Mouse (Mus musculus) v-Abl transformed pro-B cells (cell line): Measurements from ENCODE around the gene Ssh2.

Experiments used
- in situ Hi-C, 2 experiments: fragments of 400-800 bp; cut with MboI; formaldehyde crosslinking; loops; one replicate each; pipeline ENCODE4 v1.15.1; 2025; ENCODE audit not compliant: unreplicated experiment in 2 of 2

The Ssh2 gene

DNA sequence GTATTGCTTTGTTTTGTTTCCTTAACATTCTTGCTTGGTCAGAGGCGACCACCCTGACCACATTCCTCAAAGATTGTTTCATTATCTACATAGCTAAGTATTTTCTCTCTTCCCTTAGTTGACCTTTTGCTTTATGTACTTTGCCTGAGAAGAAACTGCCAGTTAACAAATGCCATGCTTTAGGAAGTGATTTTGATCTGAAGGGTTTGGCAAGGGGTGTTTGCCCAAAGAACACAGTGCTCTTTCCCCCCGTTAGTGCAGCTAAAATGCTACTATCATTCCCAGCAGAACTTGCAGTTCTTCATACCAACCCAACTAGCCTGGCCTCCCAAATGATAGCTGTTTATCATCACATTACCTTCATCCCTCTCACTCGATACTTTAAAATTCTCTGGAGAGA, 168.1 kb downstream of the Ssh2 start:
- in situ Hi-C loops, result no loop called here

- in situ Hi-C loops, result loop anchor here in 1 of 2 experiments (5.0 kb wide), 2 partner anchors 34 to 56 kb away; no protein-coding TSS in a partner anchor
Measured at GRCm38 (mm10) chr11:77385706-77386690, 169.9 kb downstream of the Ssh2 start.

GRCm38 (mm10) chr11:77388197-77388596, 172.1 kb downstream of the Ssh2 start:
- in situ Hi-C loops, result loop anchor here in 1 of 2 experiments (5.0 kb wide), 2 partner anchors 36 to 54 kb away; no protein-coding TSS in a partner anchor

GRCm38 (mm10) chr11:77395539-77395938, 179.5 kb downstream of the Ssh2 start:
- in situ Hi-C loops, result no loop called here

DNA sequence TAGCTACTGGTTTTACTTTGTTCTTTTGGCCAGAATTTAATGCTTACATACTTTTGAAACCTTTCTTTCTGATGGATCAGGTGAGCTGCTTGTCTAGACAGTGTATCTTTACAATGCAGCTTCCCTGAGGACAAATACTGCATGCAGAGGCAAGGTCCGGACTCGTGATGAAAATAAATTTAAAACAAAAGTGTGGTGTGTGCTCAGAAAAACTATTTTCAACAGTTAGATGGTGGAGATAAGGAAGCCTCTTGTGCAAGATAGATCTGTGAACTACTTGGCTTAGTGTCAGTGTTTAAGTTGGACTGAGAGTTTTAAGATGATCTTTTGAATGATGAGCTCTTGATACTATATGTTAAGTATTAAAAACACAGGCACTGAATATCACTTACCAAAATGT, 186.4 kb downstream of the Ssh2 start:
- in situ Hi-C loops, result no loop called here

- in situ Hi-C loops, result no loop called here
Measured at GRCm38 (mm10) chr11:77406329-77406728, 190.2 kb downstream of the Ssh2 start.

- in situ Hi-C loops, result no loop called here
Measured at GRCm38 (mm10) chr11:77409879-77410278, 193.8 kb downstream of the Ssh2 start.

GRCm38 (mm10) chr11:77411284-77411683, 195.2 kb downstream of the Ssh2 start:
- in situ Hi-C loops, result no loop called here

GRCm38 (mm10) chr11:77414141-77414839, 198.2 kb downstream of the Ssh2 start:
- in situ Hi-C loops, result no loop called here

DNA sequence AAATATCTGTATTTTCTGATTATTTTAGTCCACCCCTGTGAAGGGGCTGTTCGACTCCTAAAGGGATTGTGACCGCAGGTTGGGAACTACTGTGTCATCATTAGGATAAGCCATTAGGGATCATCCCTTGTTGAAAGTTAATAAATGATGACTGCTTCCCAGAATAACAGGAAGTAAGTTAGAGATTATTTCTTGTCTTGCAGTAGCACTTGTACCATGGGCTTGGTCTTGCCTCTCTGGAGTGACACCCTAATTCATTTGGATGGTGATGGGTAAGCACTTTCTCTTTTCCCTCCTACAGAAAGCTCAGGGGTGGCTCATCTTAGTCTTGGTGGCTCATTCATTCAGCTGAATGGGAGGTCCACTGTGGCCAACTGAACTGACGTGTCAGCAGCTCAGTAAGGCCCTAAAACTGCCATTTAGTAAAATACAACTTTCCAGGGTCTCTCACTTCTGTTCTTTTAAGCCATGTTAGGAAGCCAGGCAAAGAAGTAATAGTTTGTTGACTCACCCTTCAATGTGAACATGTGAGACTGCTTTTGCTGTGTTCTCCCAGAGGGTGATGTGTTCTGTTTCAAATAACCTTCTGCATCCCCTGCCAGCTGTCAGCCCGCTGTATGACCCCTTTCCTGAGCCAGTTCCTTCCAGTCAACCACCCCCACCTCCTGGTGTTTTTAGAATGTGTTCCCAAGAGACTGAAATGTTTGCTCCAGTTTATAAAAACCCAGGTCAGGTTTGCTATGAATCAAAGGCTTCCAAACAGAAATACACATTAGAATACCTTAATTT, 200.3 kb downstream of the Ssh2 start:
- in situ Hi-C loops, result no loop called here

- in situ Hi-C loops, result no loop called here
Measured at GRCm38 (mm10) chr11:77418021-77418420, 201.9 kb downstream of the Ssh2 start.

DNA sequence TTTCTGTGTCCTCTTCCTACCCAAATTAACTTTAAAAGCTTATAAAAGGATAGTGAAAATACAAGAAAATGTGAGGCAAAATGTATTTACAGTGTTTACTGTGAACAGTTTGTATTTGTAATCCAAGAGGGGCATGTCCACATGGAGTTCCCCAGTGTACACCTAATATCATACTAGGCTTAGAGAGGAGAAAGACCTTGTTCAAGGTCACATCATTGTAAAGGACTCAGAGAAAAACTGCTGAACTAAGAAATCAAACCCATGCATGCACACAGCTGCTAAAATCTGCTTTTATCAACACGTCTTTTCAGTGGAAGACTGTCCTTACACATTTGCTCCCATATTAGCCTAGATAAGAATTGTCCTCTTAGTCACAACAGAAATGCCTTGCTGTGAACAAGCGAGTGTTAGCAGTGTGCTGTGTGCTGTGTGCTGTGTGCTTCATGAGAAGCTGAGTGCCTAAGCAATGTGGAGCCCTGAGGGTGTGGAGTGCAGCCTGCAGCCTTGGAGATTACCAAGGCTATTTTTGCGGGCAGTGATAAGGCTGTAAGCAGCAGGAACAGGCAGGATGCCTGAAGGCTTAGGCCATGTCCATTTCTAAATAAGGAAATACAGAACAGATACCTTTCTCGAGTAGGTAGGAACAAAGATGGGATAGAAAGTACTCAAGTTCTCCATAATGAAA, 207.2 kb downstream of the Ssh2 start:
- in situ Hi-C loops, result no loop called here

- in situ Hi-C loops, result no loop called here
Measured at GRCm38 (mm10) chr11:77428446-77428845, 212.4 kb downstream of the Ssh2 start.

DNA sequence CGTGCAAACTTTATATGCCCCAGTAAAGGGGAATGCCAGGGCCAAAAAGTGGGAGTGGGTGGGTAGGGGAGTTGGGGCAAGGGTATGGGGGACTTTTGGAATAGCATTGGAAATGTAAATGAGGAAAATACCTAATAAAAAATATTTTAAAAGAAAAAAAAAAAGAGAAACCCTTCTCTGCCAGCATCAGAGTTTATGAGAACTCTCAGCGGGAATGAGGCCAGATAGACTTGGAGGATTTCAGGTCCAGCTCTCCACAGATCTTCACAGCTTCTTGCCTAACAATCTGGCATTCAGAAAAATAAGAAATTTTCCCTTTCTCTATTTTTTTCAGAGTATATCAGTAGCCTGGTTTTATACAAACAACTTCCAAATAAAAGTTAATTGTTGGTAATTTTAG, 220.9 kb downstream of the Ssh2 start:
- in situ Hi-C loops, result no loop called here

GRCm38 (mm10) chr11:77440081-77440480, 224.0 kb downstream of the Ssh2 start:
- in situ Hi-C loops, result loop anchor here (5.0 to 10.0 kb wide), 3 partner anchors 53 to 225 kb away; partner anchors contain the start of gene Ssh2 (in 1 of the 2)

DNA sequence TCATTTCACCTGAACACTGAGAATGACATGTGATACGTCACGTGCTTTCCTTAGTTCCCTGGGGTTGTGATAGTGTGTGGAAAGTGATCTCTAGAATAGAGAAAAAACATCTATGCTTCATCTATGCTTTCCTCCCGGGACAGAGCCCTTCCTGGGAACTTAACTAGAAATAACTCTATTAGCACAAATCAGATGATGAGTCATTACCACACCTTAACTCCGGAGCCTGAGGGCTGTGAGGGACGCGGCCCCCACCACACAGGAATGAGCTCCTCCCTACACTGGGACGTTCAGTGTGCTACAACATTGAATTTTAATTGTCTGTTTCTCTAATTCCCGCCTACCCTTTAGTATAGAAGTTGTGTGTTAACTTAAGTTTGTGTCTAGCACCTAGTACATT, 224.9 kb downstream of the Ssh2 start:
- in situ Hi-C loops, result loop anchor here (5.0 to 10.0 kb wide), 3 partner anchors 54 to 226 kb away; partner anchors contain the start of gene Ssh2 (in 1 of the 2)

- in situ Hi-C loops, result loop anchor here (5.0 to 10.0 kb wide), 3 partner anchors 55 to 228 kb away; partner anchors contain the start of gene Ssh2 (in 1 of the 2)
Measured at GRCm38 (mm10) chr11:77442186-77443170, 226.4 kb downstream of the Ssh2 start.

DNA sequence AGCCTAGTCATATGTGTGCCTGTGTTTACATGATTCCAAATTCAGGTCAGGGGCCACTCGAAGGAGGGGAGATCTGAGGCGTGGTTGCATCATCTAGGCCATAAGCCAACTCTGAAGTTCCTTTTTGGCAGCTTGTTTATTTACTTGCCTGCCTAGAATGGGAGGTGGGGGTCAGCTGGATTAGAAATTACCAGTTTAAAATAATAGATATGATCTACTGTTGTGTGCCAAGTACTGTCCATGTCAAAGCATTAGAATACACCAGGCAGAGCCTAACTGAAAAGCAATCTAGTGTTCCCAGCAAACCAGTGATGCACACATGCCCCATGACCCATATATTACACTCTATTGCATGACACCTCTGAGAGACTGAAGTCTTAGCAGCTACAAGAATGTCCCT, 228.9 kb downstream of the Ssh2 start:
- in situ Hi-C loops, result loop anchor here (5.0 to 10.0 kb wide), 6 partner anchors 58 to 343 kb away; partner anchors contain the start of gene Ssh2 (in 1 of the 2)
